8 mouse cellular contexts compared by ENCODE assay signal in the genomic region with DNA sequence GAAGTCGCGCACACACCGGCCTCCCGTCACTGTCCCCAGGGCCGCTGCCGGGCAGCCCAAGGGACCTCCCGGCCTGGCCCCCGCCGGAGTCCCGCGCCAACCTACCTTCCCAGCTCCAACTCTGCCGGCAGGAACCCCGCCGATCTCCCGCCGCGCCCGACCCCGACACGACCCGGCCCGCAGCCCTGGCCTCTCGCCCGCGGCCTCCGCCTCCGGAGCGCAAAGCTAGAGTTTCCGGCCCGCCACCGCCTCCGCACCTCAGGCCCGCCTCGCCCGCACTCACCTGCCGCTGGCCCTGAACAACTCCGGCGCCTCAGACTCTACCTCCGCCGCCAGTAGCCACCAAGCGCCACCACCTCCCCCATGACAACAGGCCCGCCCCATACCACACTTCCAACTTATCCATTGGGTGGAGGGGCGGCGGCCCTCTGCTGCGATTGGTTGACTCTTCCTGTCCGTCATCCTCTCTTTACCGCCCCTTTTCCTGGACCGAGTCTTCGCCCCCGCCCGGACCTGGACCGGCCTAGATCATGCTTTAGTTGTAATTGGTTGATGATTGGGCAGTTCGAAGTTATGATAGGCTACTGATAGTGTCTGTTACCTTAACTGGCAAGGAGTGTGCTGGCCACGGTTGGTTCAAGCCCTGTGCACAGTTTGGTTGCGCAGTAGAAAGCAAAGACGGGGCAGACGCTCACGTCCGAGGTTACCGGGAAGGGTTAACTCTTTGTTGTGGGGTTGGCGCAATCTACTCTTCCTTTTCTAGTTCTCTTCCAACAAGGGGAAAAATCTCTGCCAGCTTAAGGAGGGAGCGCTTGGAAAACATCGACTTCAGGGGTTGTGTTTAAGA. TPM values are rescaled to one million over a fixed set of nuclear protein-coding genes. Genes with fewer than 3 reads are reported as not detected.
A peak's percentile ranks its signal among the peaks of the same experiment; 100 is the strongest.
DNase-seq lines count a peak whose midpoint lies in the region; ATAC-seq and TF ChIP-seq lines count a peak whose summit lies in the region.

Gene Numb (minus strand): TSS at position 400 of the 847 bp plus-strand sequence.

- H3K27me3 ChIP-seq in forebrain, embryonic 10.5 days (ENCODE audit: poor library complexity, severe bottlenecking), result no peaks in the 10 kb centered on the region
- H3K27me3 ChIP-seq in heart, embryonic 15.5 days, result no peaks in the 10 kb centered on the region
- no peaks in the 10 kb centered on the region for H3K27me3 ChIP-seq in liver, embryonic 14.5 days (ENCODE audit: control insufficient read depth, insufficient read depth, low read length)
- H3K27me3 ChIP-seq in neural tube, embryonic 11.5 days (ENCODE audit: control insufficient read depth, insufficient read depth, low read length), result no peaks in the 10 kb centered on the region
- H3K27me3 ChIP-seq in stomach, postnatal 0 days (ENCODE audit: control insufficient read depth, insufficient read depth, low read length), result no peaks in the 10 kb centered on the region

- no peaks in the 10 kb centered on the region for H3K9me3 ChIP-seq in forebrain, embryonic 10.5 days
- H3K9me3 ChIP-seq in heart, embryonic 15.5 days (replicated peaks), result no peaks in the 10 kb centered on the region
- no peaks in the 10 kb centered on the region for H3K9me3 ChIP-seq in liver, embryonic 14.5 days (ENCODE audit: control insufficient read depth, low read length)
- no peaks in the 10 kb centered on the region for H3K9me3 ChIP-seq in neural tube, embryonic 11.5 days (ENCODE audit: control insufficient read depth, low read length)
- H3K9me3 ChIP-seq in stomach, postnatal 0 days (ENCODE audit: control insufficient read depth, low read length), result no peaks in the 10 kb centered on the region

- H3K9ac ChIP-seq in heart, embryonic 15.5 days, result peak within 1 kb of the TSS; percentile 86
- peak within 1 kb of the TSS; percentile 76 for H3K9ac ChIP-seq in liver, embryonic 14.5 days (replicated peaks)
- peak within 1 kb of the TSS; percentile 85 for H3K9ac ChIP-seq in neural tube, embryonic 11.5 days (ENCODE audit: low read length)
- H3K9ac ChIP-seq in stomach, postnatal 0 days (ENCODE audit: low read length), result peak within 1 kb of the TSS; percentile 94

- peak; percentile 95 to 97 for DNase-seq in CD8-positive naive resting alpha-beta T cell, adult 2 months (ENCODE audit: low read depth in 2 of 2, low spot score in 2 of 2)
- peak; percentile 96 for DNase-seq in c-Kit-positive CD71-negative TER-119-negative erythroid progenitor cells, embryonic 14.5 days (ENCODE audit: low read depth)
- DNase-seq in forebrain, embryonic 10.5 days (ENCODE audit: extremely low spot score, low spot score), result peak; percentile 98
- peak; percentile 98 to 99 for DNase-seq in kidney, postnatal 25 days
- peak; percentile 99 for DNase-seq in liver, embryonic 14.5 days (ENCODE audit: low read depth in 3 of 3, low spot score in 3 of 3)
- DNase-seq in neural tube, embryonic 11.5 days (ENCODE audit: low spot score), result peak; percentile 98
- peak; percentile 99 for DNase-seq in stomach, postnatal 0 days (ENCODE audit: low spot score)

- peak within 1 kb of the TSS; percentile 93 for H3K27ac ChIP-seq in forebrain, embryonic 10.5 days
- H3K27ac ChIP-seq in heart, embryonic 15.5 days, result peak within 1 kb of the TSS; percentile 94
- H3K27ac ChIP-seq in liver, embryonic 14.5 days, result peak within 1 kb of the TSS; percentile 24; the same call in 1 of the 2 replicates
- H3K27ac ChIP-seq in neural tube, embryonic 11.5 days (ENCODE audit: low read depth, low read length), result peak within 1 kb of the TSS; percentile 79
- H3K27ac ChIP-seq in stomach, postnatal 0 days (replicated peaks), result peak within 1 kb of the TSS; percentile 91

- H3K36me3 ChIP-seq in forebrain, embryonic 10.5 days (replicated peaks), result peaks cover 3% of the 10 kb centered on the region
- no peaks in the 10 kb centered on the region for H3K36me3 ChIP-seq in heart, embryonic 15.5 days
- H3K36me3 ChIP-seq in liver, embryonic 14.5 days (replicated peaks; ENCODE audit: control insufficient read depth, insufficient read depth, low read depth), result no peaks in the 10 kb centered on the region
- no peaks in the 10 kb centered on the region for H3K36me3 ChIP-seq in neural tube, embryonic 11.5 days (ENCODE audit: control insufficient read depth, insufficient read depth, low read length)
- no peaks in the 10 kb centered on the region for H3K36me3 ChIP-seq in stomach, postnatal 0 days (ENCODE audit: control insufficient read depth, insufficient read depth, low read length)

- WGBS in forebrain, embryonic 10.5 days, result under 1% methylated on average over 63 of the region's 63 CpGs
- under 1% methylated on average over 61 of the region's 63 CpGs for WGBS in heart, embryonic 15.5 days
- WGBS in liver, embryonic 14.5 days (ENCODE audit: insufficient replicate concordance), result under 1% methylated on average over 63 of the region's 63 CpGs
- WGBS in neural tube, embryonic 11.5 days, result under 1% methylated on average over 48 of the region's 63 CpGs
- WGBS in stomach, postnatal 0 days, result under 1% methylated on average over 56 of the region's 63 CpGs

- ATAC-seq in heart, embryonic 15.5 days (replicated peaks; ENCODE audit: insufficient number of reproducible peaks, insufficient read depth, low FRiP score, low read depth), result peak; percentile 99
- peak; percentile 99 for ATAC-seq in liver, embryonic 14.5 days (ENCODE audit: insufficient read depth)
- ATAC-seq in neural tube, embryonic 11.5 days (ENCODE audit: insufficient read depth, low FRiP score, low TSS enrichment), result peak; percentile 100
- peak; percentile 100 for ATAC-seq in stomach, postnatal 0 days (ENCODE audit: low FRiP score, low TSS enrichment)

- peaks cover 43% of the 10 kb centered on the region for H3K4me1 ChIP-seq in forebrain, embryonic 10.5 days
- peaks cover 41% of the 10 kb centered on the region for H3K4me1 ChIP-seq in heart, embryonic 15.5 days (replicated peaks)
- peaks cover 2 to 16% of the 10 kb centered on the region in 2 experiments; a peak in 3 of 4 replicates for H3K4me1 ChIP-seq in liver, embryonic 14.5 days (replicated peaks; ENCODE audit: control insufficient read depth in 2 of 2, insufficient read depth in 2 of 2, low read length in 1 of 2)
- no peaks in the 10 kb centered on the region; the same call in 1 of the 2 replicates for H3K4me1 ChIP-seq in neural tube, embryonic 11.5 days (ENCODE audit: control insufficient read depth, insufficient read depth, low read length)
- no peaks in the 10 kb centered on the region for H3K4me1 ChIP-seq in stomach, postnatal 0 days (replicated peaks; ENCODE audit: control insufficient read depth, insufficient read depth)

- H3K4me2 ChIP-seq in heart, embryonic 15.5 days, result peak within 1 kb of the TSS; percentile 80
- peak within 1 kb of the TSS; percentile 91 for H3K4me2 ChIP-seq in liver, embryonic 14.5 days (ENCODE audit: low read depth)
- peak within 1 kb of the TSS; percentile 70 for H3K4me2 ChIP-seq in neural tube, embryonic 11.5 days (ENCODE audit: low read depth)
- peak within 1 kb of the TSS; percentile 78 for H3K4me2 ChIP-seq in stomach, postnatal 0 days (replicated peaks; ENCODE audit: low read depth)

- H3K4me3 ChIP-seq in forebrain, embryonic 10.5 days, result peak within 1 kb of the TSS; percentile 91
- H3K4me3 ChIP-seq in heart, embryonic 15.5 days, result peak within 1 kb of the TSS; percentile 74
- peak within 1 kb of the TSS; percentile 77 to 89 for H3K4me3 ChIP-seq in liver, embryonic 14.5 days (ENCODE audit: insufficient read depth in 1 of 2, low read depth in 2 of 2, low read length in 2 of 2)
- H3K4me3 ChIP-seq in neural tube, embryonic 11.5 days (ENCODE audit: low read depth, low read length), result peak within 1 kb of the TSS; percentile 95
- peak within 1 kb of the TSS; percentile 98 for H3K4me3 ChIP-seq in stomach, postnatal 0 days (ENCODE audit: low read depth, low read length)

- TF ChIP-seq EP300 in liver, embryonic 14.5 days (IDR thresholded peaks at IDR 0.05; ENCODE audit: low read depth), result peak; percentile 58
- no peak for TF ChIP-seq EP300 in stomach, postnatal 0 days (optimal IDR thresholded peaks at IDR 0.05)

- no peak for TF ChIP-seq CTCF in liver, embryonic 14.5 days (IDR thresholded peaks at IDR 0.05; ENCODE audit: low read depth)
- TF ChIP-seq CTCF in stomach, postnatal 0 days (IDR thresholded peaks at IDR 0.05; ENCODE audit: low read depth), result no peak

RNA-seq across cellular contexts. Expression of gene Numb, which starts in this region (rescaled TPM):
- 35.5 and 37.1 TPM in 2 replicates for polyA plus RNA-seq in forebrain, embryonic 10.5 days (2016; fragmentation: Nextera tagmentation; extraction: Ambion mirVana)
- 28.0 and 29.5 TPM in 2 replicates for polyA plus RNA-seq in heart, embryonic 15.5 days (2015; fragmentation: Nextera tagmentation; extraction: Ambion mirVana)
- 13.1 and 14.0 TPM in 2 replicates for polyA plus RNA-seq in liver, embryonic 14.5 days (2012; rRNA removed)
- 9.7 and 11.3 TPM in 2 replicates for polyA plus RNA-seq in liver, embryonic 14.5 days (2014; fragmentation: Nextera tagmentation; extraction: Ambion mirVana)
- 27.1 and 30.8 TPM in 2 replicates for polyA plus RNA-seq in neural tube, embryonic 11.5 days (2014; fragmentation: Nextera tagmentation; extraction: Ambion mirVana)
- 19.9 and 22.6 TPM in 2 replicates for polyA plus RNA-seq in stomach, postnatal 0 days (2015; fragmentation: Nextera tagmentation; extraction: Ambion mirVana)

Comparison
In these comparisons a context has a peak if more than half of its experiments do, and no peak if none do; other contexts are left out.
1. Peak in every context shown above with its lines: DNase-seq, ATAC-seq, H3K4me3 ChIP-seq and H3K27ac ChIP-seq.
2. H3K27ac ChIP-seq: peak in every context shown above with its lines; median percentile 94 in heart, embryonic 15.5 days; 93 in forebrain, embryonic 10.5 days; 91 in stomach, postnatal 0 days; 79 in neural tube, embryonic 11.5 days; 24 in liver, embryonic 14.5 days.